Mouse (Mus musculus) heart, adult 10 weeks (tissue): Measurements from ENCODE around the gene Ttll12. TPM values are rescaled to one million over a fixed set of nuclear protein-coding genes. Genes with fewer than 3 reads are reported as not detected.

Source experiments
- polyA plus RNA-seq: library from polyadenylated mRNA; stranded (reverse); fragments of 350-450 nt; fragmentation: Illumina TruSeq; extraction: RNeasy Lipid Tissue Mini Kit (QIAGEN cat#74804); gene quantifications from one replicate; pipeline ENCODE4 v1.2.3, GENCODE M21; 2014; ENCODE audit warnings: low read depth, low replicate concordance

The Ttll12 gene
- 5.9 TPM for polyA plus RNA-seq

DNA sequence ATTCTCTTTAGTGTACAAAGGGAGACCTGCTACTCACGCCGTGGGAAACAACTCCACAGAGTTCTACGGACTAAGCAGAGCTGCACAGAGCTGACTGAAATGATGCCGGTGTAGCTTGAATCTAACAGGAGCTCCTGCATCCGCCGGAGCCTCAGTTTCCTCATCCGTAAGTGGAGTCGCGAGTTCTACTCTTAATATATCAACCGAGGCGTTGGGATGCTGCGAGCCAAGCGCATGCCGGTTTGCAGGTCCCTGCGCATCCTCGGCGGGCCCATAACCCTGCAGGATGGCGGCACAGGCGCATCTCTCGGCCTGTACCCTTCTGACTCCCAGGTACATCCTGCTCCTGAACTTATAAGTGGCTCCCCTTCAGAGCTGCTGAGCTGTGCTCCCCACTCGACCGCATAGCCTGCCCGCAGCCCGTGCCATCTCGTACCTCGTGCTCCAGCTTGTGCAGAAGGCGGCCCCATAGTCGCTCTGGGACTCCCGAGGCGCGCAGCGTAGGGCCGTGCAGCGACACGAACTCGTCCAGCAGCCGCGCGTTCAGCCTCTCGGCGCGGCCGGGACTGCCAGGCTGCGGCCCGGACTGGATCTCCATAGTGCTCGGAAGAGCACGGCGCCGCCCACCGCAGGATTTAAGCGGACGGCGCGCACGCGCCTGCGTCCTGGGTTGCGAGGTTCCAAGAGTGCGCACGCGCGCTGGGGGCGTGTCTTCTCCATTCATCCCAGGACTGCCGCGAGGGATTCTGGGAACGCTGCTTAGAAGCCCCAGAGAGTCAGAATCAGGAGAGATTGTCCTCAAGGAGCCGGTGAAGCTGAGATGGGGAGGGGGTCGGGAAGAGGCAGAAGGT is at the start of gene Ttll12:
Gene Ttll12 (minus strand): TSS at position 645 of the 851 bp plus-strand sequence.

GRCm38 (mm10) chr15:83563327-83563856 is 31.6 kb downstream of the Ttll12 start, which contains the start of the genes Tspo and Mcat:
Tspo (plus strand) TSS chr15:83563592.
Mcat (minus strand) TSS chr15:83563787.

GRCm38 (mm10) chr15:83526424-83527091 is 68.4 kb downstream of the Ttll12 start, which contains the start of gene Bik:
Bik (plus strand) TSS chr15:83526862.

Other genes starting within 250 kb of the Ttll12 start
- 11.2 TPM for gene Arfgap3, start 244.9 kb downstream of the Ttll12 start, polyA plus RNA-seq
- 176 TPM for gene Pacsin2, start 130.6 kb downstream of the Ttll12 start, polyA plus RNA-seq
- 62.2 TPM for gene Ttll1, start 84.3 kb downstream of the Ttll12 start, polyA plus RNA-seq
- gene Bik, start 68.3 kb downstream of the Ttll12 start, polyA plus RNA-seq: 12.0 TPM
- gene Tspo, start 31.6 kb downstream of the Ttll12 start, polyA plus RNA-seq: 62.3 TPM
- 37.8 TPM for gene Mcat, start 31.4 kb downstream of the Ttll12 start, polyA plus RNA-seq
- gene Scube1, start 129.9 kb upstream of the Ttll12 start, polyA plus RNA-seq: 0.60 TPM
- not detected for gene Mpped1, start 184.3 kb upstream of the Ttll12 start, polyA plus RNA-seq